Mouse (Mus musculus): ENCODE measurements around the gene Fhit. TPM values are rescaled to one million over a fixed set of nuclear protein-coding genes. Genes with fewer than 3 reads are reported as not detected.

Fhit gene
- total RNA-seq, 2 experiments from 2014 or later: 4.7 to 5.2 TPM

DNA sequence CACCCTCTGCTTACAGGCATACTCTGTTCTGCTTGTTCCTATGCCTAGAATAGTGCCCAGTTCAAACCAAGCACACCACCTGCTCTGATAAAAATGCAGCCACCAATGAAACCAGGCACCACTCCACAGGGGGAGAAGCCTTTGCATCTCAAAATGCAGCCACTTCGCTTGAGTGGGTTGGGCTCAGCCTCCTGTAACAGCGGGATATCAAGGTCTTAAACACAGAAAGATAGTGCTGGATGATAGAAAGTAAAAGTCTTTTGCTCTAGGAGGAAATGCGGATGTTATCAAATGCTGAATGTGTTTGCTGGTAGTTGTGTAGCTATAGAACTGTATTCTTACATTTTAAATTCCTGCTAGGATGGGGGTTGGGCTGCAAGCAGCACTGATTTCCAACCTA, 140.4 kb downstream of the Fhit start:
- intact Hi-C loops (cut with DNase I): no loop called here
- DNase-seq (ENCODE audit: extremely low spot score in 1 of 2, low spot score in 2 of 2): no peak

DNA sequence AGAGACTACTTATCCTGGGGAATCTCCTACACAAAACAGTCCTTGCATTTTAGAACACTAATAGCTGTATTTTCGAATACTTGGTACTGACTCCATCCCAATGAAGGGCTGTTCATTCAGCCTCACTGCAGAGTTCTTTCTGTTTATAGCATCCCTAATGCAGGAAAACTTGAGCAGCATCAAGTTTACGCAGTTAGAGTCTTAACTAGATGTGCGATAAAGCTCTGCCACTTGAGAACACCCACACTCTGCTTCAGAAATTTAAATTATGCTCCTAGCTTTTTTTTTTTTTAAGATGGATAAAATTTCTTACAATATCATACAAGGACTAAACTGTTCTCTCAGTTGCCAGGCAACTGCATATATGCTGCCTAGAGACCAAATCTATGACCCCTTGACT, 183.2 kb downstream of the Fhit start:
- peak in 1 of 2 experiments; percentile 23 for DNase-seq (ENCODE audit: extremely low spot score in 1 of 2, low spot score in 2 of 2)
- intact Hi-C loops (cut with DNase I): no loop called here

DNA sequence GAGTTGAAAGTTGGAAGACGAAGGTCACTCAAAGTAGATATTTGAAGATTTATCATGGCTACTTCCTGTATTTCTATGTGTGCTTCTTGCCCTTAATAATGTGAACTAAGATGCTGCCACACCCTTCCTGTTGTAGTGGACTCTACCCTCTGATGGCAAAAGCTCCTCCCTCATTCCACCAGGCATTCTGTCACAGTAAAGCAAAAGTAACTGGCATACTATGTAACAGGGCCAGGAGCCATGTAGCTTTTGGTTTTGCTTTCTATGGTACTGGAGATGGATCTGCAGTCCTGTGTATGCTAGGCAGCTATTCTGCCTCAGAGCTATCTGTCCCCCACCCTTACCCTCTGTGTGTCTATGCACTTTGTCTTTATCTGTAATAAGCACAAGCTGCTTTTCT, 220.2 kb downstream of the Fhit start:
- intact Hi-C loops (cut with DNase I): no loop called here
- no peak for DNase-seq (ENCODE audit: extremely low spot score in 1 of 2, low spot score in 2 of 2)

DNA sequence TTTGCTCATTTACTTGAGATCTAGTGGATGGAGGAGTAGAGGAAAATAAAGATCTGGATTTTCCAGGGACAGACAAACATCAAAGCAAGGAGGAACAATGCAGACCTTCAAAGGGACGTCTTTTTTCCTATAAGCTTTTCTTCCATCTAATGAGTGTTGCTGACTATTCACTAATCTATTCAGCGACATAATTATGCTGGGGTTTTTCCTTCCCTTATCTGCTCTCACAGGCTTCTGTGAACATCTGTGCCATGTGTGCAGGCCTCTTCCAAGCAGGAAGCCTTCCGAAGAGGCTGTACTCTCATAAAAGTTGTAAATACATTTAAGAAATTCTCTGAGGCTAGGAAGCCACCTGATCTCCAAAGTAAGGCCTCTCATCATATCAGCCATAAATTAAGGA, 228.2 kb downstream of the Fhit start:
- intact Hi-C loops (cut with DNase I): no loop called here
- DNase-seq (ENCODE audit: extremely low spot score in 1 of 2, low spot score in 2 of 2): no peak

DNA sequence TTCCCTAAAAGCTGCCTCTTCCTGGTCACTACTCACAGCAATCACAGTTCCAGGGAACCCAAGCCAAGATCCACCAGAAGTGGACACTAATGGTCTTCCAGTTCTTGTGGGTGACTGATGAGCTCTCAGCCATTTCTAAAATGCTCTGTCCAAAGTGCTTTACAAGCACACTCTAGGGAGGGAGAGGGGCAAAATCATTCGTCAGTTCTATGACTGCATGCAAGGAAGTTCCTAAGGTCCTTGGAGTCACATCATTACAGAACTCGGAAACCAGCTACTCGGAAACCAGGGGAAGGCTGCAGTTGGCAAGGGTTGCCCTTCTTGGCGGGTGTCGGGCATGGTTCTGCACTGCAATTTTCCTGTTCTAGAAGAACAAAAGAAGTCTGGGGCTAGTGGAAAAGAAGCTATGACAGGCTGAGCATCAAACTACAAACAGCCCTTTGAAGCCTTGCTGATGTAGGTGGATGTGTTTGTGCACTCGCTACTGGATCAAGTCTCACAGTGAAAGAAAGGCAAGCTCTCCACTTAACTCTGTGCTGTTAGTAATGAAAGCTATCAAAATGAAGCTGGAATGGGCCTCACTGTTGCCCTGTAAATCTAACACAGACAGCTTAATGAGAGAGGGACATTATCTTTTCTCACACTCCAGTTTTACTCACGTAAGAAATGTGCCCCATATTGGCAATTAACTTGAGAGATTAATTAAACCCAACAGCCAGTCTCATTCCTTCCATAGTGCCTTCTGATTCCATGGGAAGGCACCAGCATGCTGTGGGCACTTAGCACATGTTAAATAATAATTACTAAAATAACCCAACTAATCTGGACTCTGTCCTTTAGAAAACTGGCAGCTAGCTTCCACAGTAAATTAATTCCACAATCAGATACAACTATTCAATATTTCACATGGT, 243.7 kb downstream of the Fhit start:
- intact Hi-C loops (cut with DNase I): no loop called here
- no peak for DNase-seq (ENCODE audit: extremely low spot score in 1 of 2, low spot score in 2 of 2)

DNA sequence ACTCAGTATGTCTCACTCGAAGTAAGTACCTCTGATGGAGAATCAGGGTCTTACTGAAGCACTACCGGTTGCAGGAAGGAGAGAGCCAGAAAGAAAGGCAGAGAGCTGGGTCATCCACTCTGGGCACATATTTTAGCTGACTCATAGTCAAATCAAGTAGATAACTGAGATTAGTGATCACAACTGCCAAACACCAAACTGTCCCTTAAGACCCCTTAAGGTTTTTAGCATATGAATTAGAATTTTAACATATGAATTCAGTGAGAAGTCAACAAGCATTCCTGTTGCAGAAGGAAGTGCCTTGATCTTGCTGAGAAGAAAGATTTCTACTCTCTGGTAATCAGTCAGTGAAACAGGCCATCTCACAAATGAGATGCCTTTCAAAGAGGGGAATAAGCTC, 253.8 kb downstream of the Fhit start:
- DNase-seq (ENCODE audit: extremely low spot score in 1 of 2, low spot score in 2 of 2): no peak
- intact Hi-C loops (cut with DNase I): no loop called here

DNA sequence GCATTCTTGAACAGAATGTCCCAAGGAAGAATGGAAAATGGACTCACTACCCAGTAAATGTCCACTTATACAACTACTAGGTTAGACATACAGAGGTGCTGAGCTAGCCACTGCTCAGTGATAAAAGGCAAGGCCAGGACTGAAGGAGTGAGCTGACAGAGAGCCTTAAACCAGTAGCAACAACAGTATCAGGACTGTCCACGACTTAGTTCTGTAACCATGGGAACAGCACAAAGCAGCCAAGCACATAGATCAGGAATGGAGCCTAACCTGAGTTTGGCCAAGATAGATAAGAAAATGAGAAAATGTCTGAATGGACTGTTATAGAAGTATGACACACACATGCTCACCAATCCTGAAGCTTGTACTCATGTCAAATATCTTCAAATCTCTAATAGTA, 279.1 kb downstream of the Fhit start:
- intact Hi-C loops (cut with DNase I): no loop called here
- no peak for DNase-seq (ENCODE audit: extremely low spot score in 1 of 2, low spot score in 2 of 2)

DNA sequence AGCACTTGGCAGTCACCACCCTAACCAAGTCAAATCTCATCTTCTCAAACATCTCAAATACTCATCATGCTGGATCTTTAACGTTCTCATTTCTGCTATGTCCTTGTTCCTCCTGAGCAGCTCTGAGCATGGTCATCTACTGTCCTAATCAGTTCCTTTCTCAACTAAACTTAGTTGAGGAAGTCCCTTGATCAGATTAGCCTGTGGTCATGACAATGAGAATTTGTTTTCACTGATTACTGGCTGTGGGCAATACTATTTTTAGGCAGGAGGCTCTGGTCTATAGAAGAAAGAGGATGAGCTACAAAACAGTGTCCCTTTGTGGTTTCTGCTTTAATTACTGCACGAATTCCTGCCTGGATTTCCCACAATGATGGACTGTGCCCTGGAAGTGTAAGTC, 281.1 kb downstream of the Fhit start:
- no peak for DNase-seq (ENCODE audit: extremely low spot score in 1 of 2, low spot score in 2 of 2)
- intact Hi-C loops (cut with DNase I): no loop called here

DNA sequence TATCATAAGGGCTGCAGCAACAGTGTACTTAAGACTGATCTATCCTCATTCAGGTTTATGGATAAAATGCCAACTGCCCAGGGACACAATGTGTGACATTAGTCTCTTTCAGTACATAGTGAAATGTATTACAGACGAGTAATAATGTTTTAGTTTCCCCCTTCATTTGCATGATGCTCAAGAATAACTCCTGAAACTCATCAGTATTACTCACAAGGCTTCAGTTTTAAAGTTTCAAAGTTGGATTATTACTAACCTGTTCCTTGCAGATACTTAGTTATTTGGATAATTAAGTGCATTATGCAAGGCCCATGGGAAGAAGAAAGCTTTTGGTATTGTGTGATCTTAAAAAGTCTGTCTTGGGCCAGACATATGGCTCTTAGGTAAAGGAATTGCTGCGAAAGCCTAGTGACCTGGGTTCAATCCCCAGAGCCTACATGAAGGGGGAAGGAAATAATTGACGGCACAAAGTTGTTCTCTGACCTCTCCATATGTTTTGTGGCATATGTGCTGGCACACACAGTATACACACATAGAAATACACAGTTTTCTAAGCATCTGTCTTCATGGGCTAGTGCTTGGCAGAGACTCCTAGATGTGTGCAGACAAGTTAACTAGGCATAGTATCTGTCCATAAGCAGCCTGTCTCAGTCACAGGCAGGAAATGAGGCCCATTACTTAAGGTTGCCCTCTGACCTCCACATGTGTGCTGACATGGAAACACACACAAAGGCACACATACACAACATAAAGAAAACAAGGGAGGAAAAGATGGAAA, 287.1 kb downstream of the Fhit start:
- intact Hi-C loops (cut with DNase I): no loop called here
- DNase-seq (ENCODE audit: extremely low spot score in 1 of 2, low spot score in 2 of 2): no peak

DNA sequence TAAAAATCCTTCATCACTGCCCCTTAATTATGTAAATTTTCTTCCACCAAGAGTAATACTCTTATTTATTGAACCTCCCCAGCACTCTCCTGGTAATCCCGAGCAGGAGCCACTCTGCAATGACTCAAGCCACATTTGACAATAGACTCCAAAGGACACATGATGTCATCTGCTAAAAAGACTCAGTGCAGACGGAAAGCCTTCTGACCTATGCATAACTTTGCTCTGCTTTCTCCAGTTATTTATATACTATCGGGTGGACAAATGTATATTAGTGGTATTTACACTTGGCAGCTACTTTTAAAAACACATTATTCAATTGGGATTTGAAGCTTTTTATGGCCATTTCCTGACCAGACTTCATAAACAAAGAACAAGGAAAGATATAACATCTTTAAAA, 304.2 kb downstream of the Fhit start:
- DNase-seq (ENCODE audit: extremely low spot score in 1 of 2, low spot score in 2 of 2): no peak
- intact Hi-C loops (cut with DNase I): no loop called here

DNA sequence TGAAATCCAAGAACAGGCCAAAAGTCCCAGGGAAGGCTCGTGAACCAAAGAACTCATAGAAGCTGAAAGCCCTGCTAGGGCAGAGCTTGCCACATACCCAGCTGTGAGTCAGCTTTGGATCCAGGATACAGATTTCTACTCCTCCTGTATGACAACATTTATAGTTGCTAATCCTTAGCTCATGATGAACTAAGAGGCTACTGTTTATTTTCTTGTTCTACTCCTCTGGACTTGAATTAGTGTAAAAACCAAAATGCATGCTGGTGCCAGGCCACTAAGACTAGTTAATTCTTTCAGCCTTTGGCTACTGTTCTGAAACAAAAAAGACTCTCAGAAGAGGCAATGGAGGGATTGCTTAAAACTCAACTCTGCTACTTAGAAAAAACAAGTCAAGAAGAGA, 309.9 kb downstream of the Fhit start:
- no peak for DNase-seq (ENCODE audit: extremely low spot score in 1 of 2, low spot score in 2 of 2)
- intact Hi-C loops (cut with DNase I): no loop called here

DNA sequence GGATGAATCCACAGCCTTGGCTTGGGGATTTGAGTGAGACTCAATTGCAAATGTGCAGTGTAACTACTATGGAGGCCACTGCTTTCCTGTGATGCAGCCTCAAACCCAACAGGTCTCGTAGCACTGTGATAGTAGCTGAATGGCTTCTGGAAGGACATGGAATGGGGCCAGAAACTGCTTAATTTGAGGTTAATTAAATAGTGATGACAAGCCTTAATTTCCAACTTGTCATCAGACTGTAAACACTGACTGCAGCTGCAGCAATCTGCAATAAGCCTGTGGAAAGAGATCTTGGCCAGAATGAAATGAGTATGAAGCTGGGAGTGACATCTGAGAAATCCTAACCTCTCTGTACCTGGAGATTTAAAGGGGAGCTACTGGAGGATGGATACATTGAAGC, 325.8 kb downstream of the Fhit start:
- intact Hi-C loops (cut with DNase I): no loop called here
- DNase-seq (ENCODE audit: extremely low spot score in 1 of 2, low spot score in 2 of 2): no peak

DNA sequence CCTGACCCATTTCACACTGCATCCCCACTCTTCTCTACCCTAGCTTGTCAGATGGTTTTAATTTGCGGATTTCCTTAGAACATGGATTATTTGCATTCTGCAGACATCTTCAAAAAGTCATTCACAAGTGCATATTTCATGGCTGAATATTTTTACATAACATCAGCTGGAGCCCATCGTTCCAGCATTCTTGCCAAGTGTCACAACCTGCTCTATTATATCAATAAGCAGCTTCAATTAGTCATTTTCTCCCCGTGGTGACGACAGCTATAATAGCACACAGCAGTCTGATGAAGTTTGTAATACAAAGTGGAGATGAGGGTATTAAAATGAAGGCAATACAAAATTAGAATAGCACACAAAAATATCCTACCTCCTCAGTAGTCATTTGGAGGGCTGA, 337.0 kb downstream of the Fhit start:
- no peak for DNase-seq (ENCODE audit: extremely low spot score in 1 of 2, low spot score in 2 of 2)
- intact Hi-C loops (cut with DNase I): no loop called here

DNA sequence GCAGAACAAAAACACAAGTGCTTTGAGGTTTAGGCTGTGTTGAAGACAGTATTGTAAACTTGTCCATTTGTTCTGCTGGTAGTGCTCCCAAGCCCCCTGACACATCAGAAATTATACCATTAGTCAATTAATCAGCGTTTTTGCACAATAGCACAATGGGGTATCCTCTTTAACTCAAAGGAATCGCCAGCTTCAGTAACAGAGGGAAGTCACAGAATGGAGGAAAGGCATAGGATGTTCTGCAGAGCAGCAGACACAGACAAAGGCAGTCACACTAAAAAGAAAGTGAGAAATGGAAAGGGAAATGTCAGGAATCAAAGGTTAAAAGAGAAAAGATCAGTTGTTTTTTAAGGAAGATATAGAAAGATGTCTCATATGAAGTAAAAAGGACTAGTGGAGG, 348.3 kb downstream of the Fhit start:
- no peak for DNase-seq (ENCODE audit: extremely low spot score in 1 of 2, low spot score in 2 of 2)
- intact Hi-C loops (cut with DNase I): no loop called here

DNA sequence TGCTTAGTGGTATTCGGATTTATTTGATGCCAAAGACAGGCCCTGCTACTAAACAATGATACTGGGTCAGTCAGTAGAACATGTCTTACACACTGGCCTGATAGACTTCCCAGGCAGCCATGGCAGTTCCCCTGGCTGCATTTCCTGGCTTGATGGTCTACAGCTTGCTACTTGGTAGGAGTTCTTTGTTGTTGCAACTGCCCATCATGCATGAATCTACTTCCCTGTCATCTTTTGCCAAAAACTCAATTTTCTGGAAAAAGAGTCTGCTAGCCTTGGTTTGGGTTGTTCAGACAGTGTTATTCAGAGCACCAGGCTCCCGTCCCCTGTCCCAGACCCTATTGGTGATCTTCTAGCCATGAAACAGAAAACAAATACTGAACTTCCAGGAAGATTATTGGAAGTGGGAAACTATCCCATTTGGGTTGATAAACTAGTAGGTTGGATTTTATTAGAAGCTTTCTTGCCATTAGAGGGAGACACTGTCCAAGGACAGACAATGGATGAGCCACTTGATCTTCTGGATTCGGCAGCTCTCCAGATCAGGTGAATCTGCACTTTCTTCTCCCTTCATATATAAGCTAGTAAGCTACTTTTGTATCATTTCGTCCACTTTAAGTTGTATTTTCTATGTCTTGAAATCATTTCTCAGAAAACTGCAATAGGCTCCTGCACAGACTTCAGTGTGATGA, 363.2 kb downstream of the Fhit start:
- intact Hi-C loops (cut with DNase I): no loop called here
- no peak for DNase-seq (ENCODE audit: extremely low spot score in 1 of 2, low spot score in 2 of 2)

DNA sequence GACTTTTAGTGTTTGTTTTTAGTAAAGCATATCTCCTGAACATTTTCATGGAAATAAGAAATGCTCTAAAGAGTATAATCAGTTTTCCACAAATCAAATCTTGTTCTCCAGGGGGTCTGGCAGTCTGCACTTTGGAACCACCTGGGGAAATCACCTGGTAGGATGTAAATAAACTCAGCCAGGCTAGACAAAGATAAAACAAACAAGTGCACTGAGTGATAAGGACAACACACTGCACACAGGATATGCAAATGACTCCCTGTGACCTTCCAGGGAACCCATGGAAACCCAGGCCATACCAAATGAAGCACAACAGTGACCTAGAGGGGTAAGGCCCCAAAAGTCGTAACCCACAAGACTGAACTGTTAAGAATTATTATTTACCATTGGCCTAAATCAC, 364.2 kb downstream of the Fhit start:
- DNase-seq (ENCODE audit: extremely low spot score in 1 of 2, low spot score in 2 of 2): no peak
- intact Hi-C loops (cut with DNase I): no loop called here

DNA sequence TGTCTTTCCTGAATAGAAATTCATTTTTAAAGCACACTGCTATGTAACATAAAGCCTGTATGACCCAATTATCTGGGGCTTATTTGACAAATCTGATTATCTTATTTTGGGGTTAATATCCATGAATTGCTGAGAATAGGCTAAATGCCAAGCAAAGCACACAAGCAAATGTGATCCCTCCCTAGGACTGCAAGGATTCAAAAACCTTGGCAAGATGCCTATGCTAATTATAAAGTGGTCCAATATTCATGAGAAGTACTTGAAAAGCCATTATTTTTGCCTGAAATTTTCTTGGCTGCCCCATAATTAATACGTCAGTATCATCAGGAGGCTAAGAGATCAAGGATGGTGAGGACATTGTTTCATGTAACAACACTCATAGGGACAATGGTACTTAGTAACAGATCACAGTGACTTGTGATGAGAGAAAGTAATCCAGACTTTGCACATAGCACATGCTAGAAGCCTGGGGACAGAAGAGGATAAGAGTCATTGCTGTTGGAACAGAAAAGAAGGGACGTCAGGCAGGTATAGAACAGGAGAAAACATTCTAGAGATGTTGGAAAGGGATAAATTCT, 366.2 kb downstream of the Fhit start:
- intact Hi-C loops (cut with DNase I): no loop called here
- no peak for DNase-seq (ENCODE audit: extremely low spot score in 1 of 2, low spot score in 2 of 2)

DNA sequence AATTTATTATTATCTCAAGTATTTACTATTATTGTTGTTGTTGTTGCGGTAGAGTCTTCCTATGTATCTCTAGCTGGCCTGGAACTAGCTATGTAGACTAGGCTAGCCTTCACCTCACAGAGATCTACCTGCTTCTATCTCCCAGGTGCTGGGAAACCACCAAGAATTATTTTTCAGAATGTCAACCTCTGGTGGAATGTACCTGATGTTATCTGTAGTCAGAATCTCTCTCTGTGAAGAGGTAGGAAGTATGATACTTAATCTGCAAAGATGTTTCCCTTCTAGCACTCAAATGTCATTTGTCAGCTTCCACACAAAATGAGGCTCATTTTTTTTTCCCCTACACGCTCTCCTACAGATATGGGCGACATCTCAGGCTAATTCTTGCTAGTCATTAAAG, 377.9 kb downstream of the Fhit start:
- intact Hi-C loops (cut with DNase I): no loop called here
- no peak for DNase-seq (ENCODE audit: extremely low spot score in 1 of 2, low spot score in 2 of 2)

DNA sequence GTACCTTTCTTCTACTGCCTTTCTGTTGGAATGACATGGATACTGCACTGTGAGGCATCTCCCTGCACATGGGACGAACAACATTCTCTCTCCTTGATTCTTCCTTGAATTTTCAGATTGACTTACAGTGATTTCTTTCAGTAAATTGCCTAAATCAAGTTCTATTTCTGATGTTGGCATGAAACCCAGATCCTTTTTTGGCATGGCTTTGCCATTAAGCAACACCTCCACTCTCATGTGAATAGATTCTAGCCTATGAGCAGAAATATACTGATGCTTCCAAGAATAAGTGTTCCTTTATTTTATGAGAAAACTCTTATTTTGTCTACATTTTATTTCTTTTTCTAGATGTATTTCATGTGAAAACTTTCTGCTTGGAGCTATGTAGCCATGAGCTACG, 383.1 kb downstream of the Fhit start:
- intact Hi-C loops (cut with DNase I): no loop called here
- no peak for DNase-seq (ENCODE audit: extremely low spot score in 1 of 2, low spot score in 2 of 2)

Data from left cerebral cortex, postnatal 10 days (tissue).